Mouse (Mus musculus) hindbrain, embryonic 16.5 days (tissue): ENCODE measurements around the gene C330021F23Rik. TPM values are rescaled to one million over a fixed set of nuclear protein-coding genes. Genes with fewer than 3 reads are reported as not detected.
A peak's percentile ranks its signal among the peaks of the same experiment; 100 is the strongest.

Experiments used
- ATAC-seq: fragments of 200-750 bp; cut with Nextera tagmentation; 2 replicates; pipeline ENCODE4 v1.8.0; 2017; ENCODE audit warnings: moderate TSS enrichment, moderate library complexity
- H3K27ac ChIP-seq: fragments of 300-500 bp; sonication (generic); 2 replicates; pipeline ENCODE4 v1.5.1; 2014; ENCODE audit warnings: low read depth, mild to moderate bottlenecking, control low read depth, low read length, moderate library complexity
- H3K27me3 ChIP-seq: fragments of 300-500 bp; sonication (generic); replicated peaks from 2 replicates; pipeline ENCODE4 v1.6.1; 2014; ENCODE audit warnings: low read length; ENCODE audit not compliant: control insufficient read depth, insufficient read depth
- H3K36me3 ChIP-seq: fragments of 300-500 bp; sonication (generic); 2 replicates; pipeline ENCODE4 v1.6.1; 2014; ENCODE audit warnings: mild to moderate bottlenecking, low read length, moderate library complexity, mixed read lengths; ENCODE audit not compliant: control insufficient read depth, insufficient read depth
- H3K4me1 ChIP-seq: fragments of 300-500 bp; sonication (generic); 2 replicates; pipeline ENCODE4 v1.6.1; 2014; ENCODE audit warnings: low read depth, low read length; ENCODE audit not compliant: control insufficient read depth, insufficient read depth
- H3K4me2 ChIP-seq: fragments of 300-500 bp; sonication (generic); 2 replicates; pipeline ENCODE4 v1.6.1; 2014; ENCODE audit warnings: mild to moderate bottlenecking, low read length, control low read depth, moderate library complexity
- H3K4me3 ChIP-seq: fragments of 300-500 bp; sonication (generic); 2 replicates; pipeline ENCODE4 v1.5.1; 2014; ENCODE audit warnings: mild to moderate bottlenecking, low read length, control low read depth, moderate library complexity
- H3K9ac ChIP-seq: fragments of 300-500 bp; sonication (generic); 2 replicates; pipeline ENCODE4 v1.6.1; 2014; ENCODE audit warnings: low read depth, mild to moderate bottlenecking, control low read depth, low read length, moderate library complexity
- H3K9me3 ChIP-seq: fragments of 300-500 bp; sonication (generic); 2 replicates; pipeline ENCODE4 v1.6.1; 2014; ENCODE audit warnings: mild to moderate bottlenecking, low read length, moderate library complexity; ENCODE audit not compliant: control insufficient read depth
- WGBS: fragments of 180-500 bp; shearing (Covaris S2); extraction: QIAGEN DNeasy Blood & Tissue Kit; methylation state at CpG from one replicate; pipeline ENCODE4 v1.1.7; 2014; 5-methylcytosine and 5-hydroxymethylcytosine counted together
- polyA plus RNA-seq: library from polyadenylated mRNA; unstranded; fragments of >200 nt; fragmentation: Nextera tagmentation; extraction: Ambion mirVana; gene quantifications from 2 replicates; pipeline ENCODE4 v1.2.1, GENCODE M21; 2015

The C330021F23Rik gene
- polyA plus RNA-seq, 1 experiment from 2014 or later = 0.39 TPM

DNA sequence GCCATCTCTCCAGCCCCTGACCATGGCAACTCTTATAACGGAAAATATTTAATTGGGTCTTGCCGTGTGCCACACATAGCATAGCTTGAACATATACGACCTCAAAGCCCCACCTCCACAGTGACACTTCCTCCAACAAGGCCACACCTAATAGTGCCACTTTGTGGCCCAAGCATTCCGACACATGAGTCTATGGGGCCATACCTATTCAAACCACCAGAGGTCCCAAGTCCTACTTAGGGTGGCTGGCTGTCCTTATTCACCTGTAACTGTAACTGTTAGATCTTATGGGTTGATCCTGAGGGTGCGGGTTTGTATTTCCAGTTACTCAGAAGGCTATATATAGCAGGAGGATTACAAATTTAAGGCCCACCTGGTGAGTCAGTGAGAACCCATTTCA, 60.2 kb downstream of the C330021F23Rik start:
- Histone ChIP-seq H3K9me3 (no peaks in the 10 kb centered on the region), H3K36me3 (no peaks in the 10 kb centered on the region; the same call in 1 of the 2 replicates), H3K27me3 (no peaks in the 10 kb centered on the region), H3K27ac (no peak overlapping the region), H3K9ac (no peak overlapping the region), H3K4me1 (peaks cover 9% of the 10 kb centered on the region), H3K4me2 (no peak overlapping the region), H3K4me3 (no peak overlapping the region)
- no peak for ATAC-seq
- WGBS = 37% methylated on average over 5 of the region's 5 CpGs

DNA sequence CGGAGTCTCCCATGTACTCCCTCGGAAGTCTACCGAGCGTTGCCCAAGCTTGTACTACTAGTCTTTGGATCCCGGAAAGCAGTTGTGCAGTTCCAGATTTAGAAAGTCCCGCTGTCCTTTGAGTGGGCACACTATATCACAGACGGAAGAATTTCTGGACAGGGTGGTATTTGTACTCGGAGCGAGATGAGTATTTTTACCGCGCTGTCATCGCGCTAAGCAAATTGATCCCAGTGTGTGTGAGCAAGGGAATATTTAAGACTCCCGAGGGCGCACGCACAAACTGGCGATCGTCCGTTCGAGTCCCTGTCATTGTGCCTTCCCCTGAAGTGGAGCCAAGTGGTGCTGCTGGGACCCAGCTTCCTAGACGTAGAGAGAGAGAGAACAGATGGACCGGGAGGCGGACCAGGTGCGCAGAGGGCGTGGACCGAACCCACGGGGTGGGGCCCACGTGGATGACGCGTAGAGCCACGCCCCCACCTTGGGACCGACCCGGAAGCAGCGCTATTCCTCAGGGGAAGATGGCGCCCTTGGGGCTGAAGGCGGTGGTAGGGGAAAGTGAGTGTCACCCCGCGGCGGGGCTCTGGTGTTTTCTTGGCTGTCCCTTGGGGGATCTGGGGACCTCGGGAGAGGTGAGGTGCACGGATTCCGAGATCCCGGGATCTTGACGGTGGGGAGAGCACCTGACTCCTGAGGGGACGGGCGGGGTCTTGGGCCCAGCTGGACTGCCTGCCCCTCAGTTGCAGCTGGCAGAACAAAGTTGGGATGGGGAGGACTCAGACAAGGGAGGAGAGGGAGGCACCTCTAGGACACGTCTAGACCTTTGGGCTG, 63.1 kb downstream of the C330021F23Rik start, which contains the start of gene Stxbp2:
Gene Stxbp2, plus strand, starts transcription at position 309 of the 831 bp plus-strand sequence.
- Histone ChIP-seq H3K4me2 (peak within 1 kb of the TSS; percentile 64), H3K9ac (peak within 1 kb of the TSS; percentile 58), H3K27ac (no peak within 1 kb of the TSS), H3K36me3 (no peaks in the 10 kb centered on the region), H3K27me3 (no peaks in the 10 kb centered on the region), H3K4me3 (peak within 1 kb of the TSS; percentile 49), H3K9me3 (no peaks in the 10 kb centered on the region), H3K4me1 (peaks cover 9% of the 10 kb centered on the region)
- ATAC-seq = peak; percentile 88
- 4% methylated on average over 47 of the region's 47 CpGs for WGBS

DNA sequence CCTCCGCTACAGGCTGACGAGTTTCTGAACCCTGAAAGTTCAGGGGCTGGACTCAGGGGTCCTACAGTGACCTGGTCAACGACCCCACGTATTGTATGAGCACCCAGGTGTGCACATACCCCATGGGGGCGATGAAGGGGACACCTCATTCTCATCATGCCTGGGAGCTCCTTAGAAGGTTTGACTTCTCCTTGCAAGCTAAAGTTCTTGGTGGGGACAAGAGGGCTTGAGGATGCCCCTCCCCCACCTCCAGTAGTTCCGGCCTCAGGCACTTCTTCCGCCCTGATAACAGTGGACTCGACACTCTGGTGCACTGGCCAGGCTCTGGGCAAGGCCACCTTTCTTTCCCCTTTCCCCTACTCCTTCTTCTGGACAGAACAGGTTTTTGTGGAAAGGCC, 63.7 kb downstream of the C330021F23Rik start:
- WGBS = 26% methylated on average over 8 of the region's 8 CpGs
- H3K27ac ChIP-seq = no peak overlapping the region
- H3K9me3 ChIP-seq = no peaks in the 10 kb centered on the region
- peak overlapping the region; percentile 64 for H3K4me2 ChIP-seq
- H3K4me1 ChIP-seq = peaks cover 9% of the 10 kb centered on the region
- H3K27me3 ChIP-seq = no peaks in the 10 kb centered on the region
- no peak; the same call in 1 of the 2 replicates for ATAC-seq
- H3K4me3 ChIP-seq = peak overlapping the region; percentile 49
- H3K9ac ChIP-seq = peak overlapping the region; percentile 58
- no peaks in the 10 kb centered on the region for H3K36me3 ChIP-seq

Other genes with a start within 250 kb of the C330021F23Rik start
- not detected in 2 replicates for gene A430078G23Rik, start 214.6 kb upstream of the C330021F23Rik start, polyA plus RNA-seq
- 11.5 and 11.7 TPM in 2 replicates for gene Arhgef18, start 175.0 kb upstream of the C330021F23Rik start, polyA plus RNA-seq
- gene Pex11g, start 100.3 kb upstream of the C330021F23Rik start, polyA plus RNA-seq = 4.2 and 4.3 TPM in 2 replicates
- 0.39 and 0.60 TPM in 2 replicates for gene Tex45, start 97.1 kb upstream of the C330021F23Rik start, polyA plus RNA-seq
- 55.3 and 65.3 TPM in 2 replicates for gene Zfp358, start 74.9 kb upstream of the C330021F23Rik start, polyA plus RNA-seq
- 113 and 119 TPM in 2 replicates for gene Mcoln1, start 67.5 kb upstream of the C330021F23Rik start, polyA plus RNA-seq
- 43.1 and 52.0 TPM in 2 replicates for gene Pnpla6, start 52.6 kb upstream of the C330021F23Rik start, polyA plus RNA-seq
- gene Camsap3, start 19.3 kb downstream of the C330021F23Rik start, polyA plus RNA-seq = 42.3 and 47.8 TPM in 2 replicates
- 46.7 and 51.4 TPM in 2 replicates for gene Xab2, start 53.3 kb downstream of the C330021F23Rik start, polyA plus RNA-seq
- gene Pet100, start 53.6 kb downstream of the C330021F23Rik start, polyA plus RNA-seq = 65.3 and 73.2 TPM in 2 replicates
- gene Pcp2, start 57.6 kb downstream of the C330021F23Rik start, polyA plus RNA-seq = 24.9 and 30.6 TPM in 2 replicates
- 39.3 and 42.5 TPM in 2 replicates for gene Stxbp2, start 63.0 kb downstream of the C330021F23Rik start, polyA plus RNA-seq
- 0.34 and 0.67 TPM in 2 replicates for gene Retn, start 87.8 kb downstream of the C330021F23Rik start, polyA plus RNA-seq
- gene Mcemp1, start 97.8 kb downstream of the C330021F23Rik start, polyA plus RNA-seq = 0.14 and 0.24 TPM in 2 replicates
- gene Fcor, start 104.4 kb downstream of the C330021F23Rik start, polyA plus RNA-seq = 20.9 and 21.7 TPM in 2 replicates
- 64.0 and 69.2 TPM in 2 replicates for gene Trappc5, start 108.3 kb downstream of the C330021F23Rik start, polyA plus RNA-seq
- 0.41 and 0.45 TPM in 2 replicates for gene Fcer2a, start 126.2 kb downstream of the C330021F23Rik start, polyA plus RNA-seq
- gene Clec4g, start 152.7 kb downstream of the C330021F23Rik start, polyA plus RNA-seq = not detected in 2 replicates
- gene Cd209a, start 181.0 kb downstream of the C330021F23Rik start, polyA plus RNA-seq = 0.34 TPM in 1 of 2 replicates, not detected in the other